Mouse (Mus musculus) inflammation-experienced regulatory T-cells, adult 6 months (primary cell): Measurements from ENCODE around the gene Mpdu1. TPM values are rescaled to one million over a fixed set of nuclear protein-coding genes. Genes with fewer than 3 reads are reported as not detected.
"Not testable (repeated sequence)": the region's sequence is repeated elsewhere in the genome, so short reads cannot be mapped to it uniquely, and the experiment has no call there.

Experiments
- ATAC-seq: one replicate; pipeline ENCODE4 v1.8.0; 2017
- polyA plus RNA-seq, 3 experiments: library from polyadenylated mRNA; unstranded; fragments of 100-300 nt; shearing (Covaris generic); gene quantifications; one replicate each; pipeline ENCODE4 v1.2.1; 2017

Mpdu1 gene
- 10 to 100 TPM; 30.3 to 55.1 (median 52.5) TPM for polyA plus RNA-seq

- ATAC-seq, result peak; percentile 88
Measured at GRCm38 (mm10) chr11:69662213-69662966, at the start of gene Mpdu1. Gene Mpdu1 (minus strand): TSS chr11:69662642.

GRCm38 (mm10) chr11:69711082-69711481 lies 48.6 kb upstream of the Mpdu1 start:
- no peak for ATAC-seq

DNA sequence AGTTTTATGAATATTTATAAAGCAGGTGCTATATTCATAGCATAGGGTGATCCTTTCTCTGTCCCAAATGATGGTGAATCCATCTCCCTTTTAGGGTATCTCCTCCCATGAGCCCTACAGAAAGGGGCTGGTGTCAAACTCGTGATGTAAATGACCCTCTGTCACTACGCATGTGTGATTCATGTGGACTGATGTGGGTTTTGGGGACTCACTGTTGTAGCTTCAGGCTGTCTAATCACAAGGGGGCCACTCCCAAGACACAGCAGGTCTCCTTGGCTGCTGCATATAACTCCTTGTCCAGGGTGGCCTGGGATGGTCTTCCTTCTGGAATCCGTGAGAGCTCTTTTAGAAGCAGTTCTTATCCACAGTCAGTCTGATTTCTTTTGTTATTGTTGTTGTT lies 48.0 kb upstream of the Mpdu1 start:
- ATAC-seq, result no peak

- no peak for ATAC-seq
Measured at GRCm38 (mm10) chr11:69709554-69710446, 47.4 kb upstream of the Mpdu1 start.

DNA sequence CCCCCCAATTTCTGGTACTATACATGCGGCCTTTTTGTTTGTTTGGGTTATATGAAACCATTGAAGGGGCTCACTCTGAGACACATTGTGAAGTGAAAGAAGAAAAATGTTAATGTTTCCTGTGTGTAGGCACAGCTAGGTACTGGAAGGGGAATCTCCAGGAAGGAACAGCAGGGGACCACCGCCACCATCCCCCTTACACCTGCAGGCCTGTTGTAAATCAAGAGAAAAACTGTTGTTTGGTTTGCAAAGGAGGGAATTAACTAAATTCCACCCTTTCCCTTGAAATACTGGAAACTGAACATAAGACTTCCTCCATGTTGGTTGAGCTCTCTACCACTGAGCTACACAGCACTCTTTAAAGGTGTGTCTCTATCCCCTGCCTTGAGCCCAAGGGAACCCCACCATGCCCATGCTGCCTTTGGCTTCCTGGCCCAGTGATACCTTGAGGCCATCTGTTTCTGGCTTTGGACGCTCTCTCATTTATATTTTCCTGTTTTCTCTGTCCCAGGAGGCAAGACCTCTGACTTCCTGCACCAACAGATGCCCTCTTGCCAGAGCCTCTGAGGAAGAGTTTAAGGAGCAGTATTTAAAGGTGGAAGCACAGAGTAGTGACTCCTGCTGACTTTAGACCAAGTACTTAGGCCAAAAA lies 46.3 kb upstream of the Mpdu1 start:
- no peak for ATAC-seq

DNA sequence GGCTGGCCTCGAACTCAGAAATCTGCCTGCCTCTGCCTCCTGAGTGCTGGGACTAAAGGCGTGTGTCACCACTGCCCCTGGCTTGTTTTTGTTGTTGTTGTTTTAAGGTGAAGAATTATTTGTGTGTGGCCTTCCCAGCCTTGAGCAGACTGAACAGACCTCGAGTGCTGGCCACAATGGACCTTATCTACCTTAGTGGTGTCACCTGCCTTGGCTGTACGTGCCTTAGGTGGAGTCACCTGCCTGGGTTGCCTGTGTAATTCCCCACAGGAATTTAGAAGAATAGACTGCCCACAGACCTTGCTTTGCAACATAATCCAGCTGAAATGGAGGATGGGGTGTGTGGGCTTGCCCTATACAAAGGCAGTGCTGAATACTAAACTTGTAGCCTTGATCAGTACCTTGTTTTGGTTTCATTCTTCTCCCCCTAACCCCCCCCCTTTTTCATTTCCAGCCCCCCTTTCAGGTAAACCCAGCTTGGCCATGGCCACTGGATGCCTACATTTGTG lies 45.5 kb upstream of the Mpdu1 start:
- no peak for ATAC-seq

GRCm38 (mm10) chr11:69707480-69707847 lies 45.0 kb upstream of the Mpdu1 start:
- ATAC-seq, result no peak

- ATAC-seq, result no peak
Measured at GRCm38 (mm10) chr11:69706775-69707479, 44.5 kb upstream of the Mpdu1 start.

DNA sequence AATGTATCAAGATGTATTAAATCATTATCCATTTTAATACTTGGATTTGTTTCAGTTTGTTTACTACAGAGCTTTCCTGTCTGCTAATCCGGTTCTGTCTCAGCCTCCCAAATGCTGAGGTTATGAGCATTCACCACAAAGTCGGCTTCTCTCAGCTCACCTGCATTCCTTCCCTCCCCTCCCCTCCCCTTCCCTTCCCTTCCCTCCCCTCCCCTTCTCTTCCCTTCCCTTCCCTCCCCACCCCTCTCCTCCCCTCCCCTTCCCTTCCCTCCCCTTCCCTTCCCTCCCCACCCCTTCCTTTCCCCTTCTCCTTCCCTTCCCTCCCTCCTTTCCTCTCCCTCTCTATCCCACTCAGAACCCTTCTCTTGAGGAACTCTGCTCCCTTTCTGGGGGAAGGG lies 42.2 kb upstream of the Mpdu1 start:
- no peak for ATAC-seq

DNA sequence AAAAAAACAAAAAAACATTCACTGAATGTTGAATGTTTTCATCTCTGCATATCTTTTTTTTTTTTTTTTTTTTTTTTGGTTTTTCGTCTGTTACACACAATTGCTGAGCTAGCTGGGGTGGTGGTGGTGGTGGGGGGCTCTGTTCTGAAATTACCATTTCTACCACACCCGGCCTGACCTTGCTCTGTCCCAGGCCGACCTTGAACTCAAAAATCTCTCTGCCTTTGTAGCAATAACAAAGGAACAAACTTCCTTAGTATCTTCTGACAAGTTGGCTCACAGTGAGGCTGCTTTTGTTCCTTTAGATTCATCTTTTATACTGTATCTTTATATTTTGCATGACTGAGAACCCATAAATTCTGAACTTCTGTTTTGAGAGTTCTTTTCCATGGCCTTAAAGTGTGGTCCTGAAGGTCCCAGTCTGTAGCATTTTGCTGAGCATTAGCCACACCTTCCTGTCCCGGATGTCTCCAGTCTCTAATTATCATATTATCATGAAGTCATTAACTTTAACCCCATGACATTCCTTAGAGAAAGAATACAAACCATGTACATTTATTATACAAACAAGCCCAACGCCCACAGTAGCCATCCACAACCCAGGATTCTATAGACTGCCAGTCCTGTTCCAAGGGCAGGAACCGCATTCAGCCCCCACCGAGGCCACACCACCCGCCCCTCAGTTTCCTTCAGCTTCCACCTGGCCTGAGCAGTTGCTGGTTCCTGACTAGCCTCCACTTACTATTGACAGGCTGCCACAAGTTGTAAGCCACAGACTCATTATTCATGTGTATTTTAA lies 41.6 kb upstream of the Mpdu1 start:
- no peak for ATAC-seq

DNA sequence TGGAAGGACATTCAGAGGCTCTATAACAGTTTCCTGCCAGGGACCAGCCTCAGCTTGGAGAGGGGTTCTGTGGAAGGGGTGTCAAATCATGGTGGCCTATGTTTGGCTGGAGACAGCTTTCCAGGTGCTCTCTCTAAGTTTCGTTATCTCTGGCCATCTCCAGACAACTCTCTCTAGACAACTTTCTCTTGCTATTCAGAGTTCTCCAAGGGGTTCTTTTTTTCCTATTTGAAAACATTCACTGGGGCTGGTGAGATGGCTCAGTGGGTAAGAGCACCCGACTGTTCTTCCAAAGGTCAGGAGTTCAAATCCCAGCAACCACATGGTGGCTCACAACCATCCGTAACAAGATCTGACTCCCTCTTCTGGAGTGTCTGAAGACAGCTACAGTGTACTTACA lies 40.9 kb upstream of the Mpdu1 start:
- ATAC-seq, result not testable (repeated sequence)

DNA sequence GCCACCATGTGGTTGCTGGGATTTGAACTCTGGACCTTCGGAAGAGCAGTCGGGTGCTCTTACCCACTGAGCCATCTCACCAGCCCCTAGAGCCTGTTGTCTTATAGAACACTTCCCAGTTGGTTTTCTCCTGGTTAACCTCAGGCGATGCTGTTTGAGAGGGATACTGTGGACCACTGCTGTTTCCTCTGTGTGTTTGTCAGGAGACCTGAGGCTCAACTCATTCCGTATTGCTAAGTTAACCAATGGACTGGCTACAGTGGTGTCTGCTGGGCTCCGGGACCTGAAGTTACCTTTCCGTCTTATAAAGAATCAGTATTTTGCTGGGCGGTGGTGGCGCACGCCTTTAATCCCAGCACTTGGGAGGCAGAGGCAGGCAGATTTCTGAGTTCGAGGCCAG lies 40.4 kb upstream of the Mpdu1 start:
- ATAC-seq, result not testable (repeated sequence)

GRCm38 (mm10) chr11:69699595-69699994 lies 37.2 kb upstream of the Mpdu1 start:
- ATAC-seq, result no peak

DNA sequence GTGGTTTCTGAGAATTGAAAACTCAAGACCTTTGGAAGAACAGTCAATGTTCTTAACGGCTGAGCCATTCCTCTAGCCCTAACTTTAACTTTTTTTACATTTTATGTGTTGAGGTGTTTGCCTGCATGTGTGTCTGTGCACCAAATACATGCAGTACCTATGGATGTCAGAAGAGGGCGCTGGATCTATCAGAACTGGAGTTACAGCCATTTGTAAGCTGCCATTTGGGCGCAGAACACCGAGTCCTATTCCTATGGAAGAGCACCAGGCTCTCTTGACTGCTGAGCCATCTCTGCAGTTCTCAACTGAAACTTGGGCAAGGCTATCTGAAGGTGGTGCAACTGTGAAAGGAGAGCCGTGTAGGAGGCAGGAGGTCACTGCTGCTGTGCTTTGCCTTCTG lies 36.1 kb upstream of the Mpdu1 start:
- no peak for ATAC-seq

DNA sequence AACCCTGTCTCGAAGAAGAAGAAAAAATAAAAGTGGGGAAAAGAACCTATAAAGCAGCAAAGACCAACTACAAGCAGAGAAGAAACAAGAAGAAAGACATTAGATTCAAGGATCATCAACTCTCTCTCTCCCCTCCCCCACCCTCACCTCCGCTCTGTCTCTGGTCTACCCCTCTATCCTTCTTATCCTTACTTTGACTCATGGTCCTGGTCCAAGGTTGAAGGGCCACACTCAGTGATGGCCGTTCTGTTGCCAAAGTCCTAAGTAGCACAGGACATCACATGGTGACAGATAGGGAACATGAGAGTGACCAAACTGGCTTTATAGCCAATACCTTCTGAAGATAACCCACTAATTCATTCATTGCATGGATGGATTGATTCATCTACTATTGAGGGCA lies 35.0 kb upstream of the Mpdu1 start:
- ATAC-seq, result no peak

GRCm38 (mm10) chr11:69695361-69696181 lies 33.1 kb upstream of the Mpdu1 start, which contains the start of the genes Tnfsf12 and Tnfsfm13:
Gene Tnfsf12 (minus strand): TSS chr11:69695849.
Gene Tnfsfm13 (minus strand): TSS chr11:69696098.
- ATAC-seq, result no peak

GRCm38 (mm10) chr11:69695046-69695360 lies 32.6 kb upstream of the Mpdu1 start:
- ATAC-seq, result no peak

DNA sequence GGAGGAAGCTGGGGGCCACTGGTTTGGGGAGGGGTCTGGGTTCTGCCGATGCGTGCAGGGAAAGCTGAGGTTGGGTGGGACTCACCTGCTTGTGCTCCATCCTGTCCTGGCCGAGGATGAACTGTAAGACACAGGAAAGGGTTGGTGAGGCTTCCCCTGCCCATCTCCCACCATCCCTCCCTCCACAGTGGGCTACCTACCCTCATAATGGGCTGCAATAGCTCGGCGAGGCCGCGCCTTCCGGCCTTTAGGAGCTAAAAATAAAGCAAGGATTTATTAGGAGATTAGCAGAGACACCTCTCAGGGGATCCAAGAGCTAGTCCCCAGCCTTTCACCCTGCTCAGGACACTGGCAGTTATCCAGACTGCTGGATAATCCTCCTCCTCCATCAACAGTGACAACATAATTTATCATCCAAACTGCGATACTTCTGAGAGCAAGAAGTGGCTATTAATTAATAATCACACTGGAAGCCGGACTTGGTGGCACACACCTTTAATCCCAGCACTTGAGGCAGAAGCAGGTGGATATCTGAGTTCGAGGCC lies 31.1 kb upstream of the Mpdu1 start:
- no peak for ATAC-seq

- no peak for ATAC-seq
Measured at GRCm38 (mm10) chr11:69692863-69693262, 30.4 kb upstream of the Mpdu1 start.

DNA sequence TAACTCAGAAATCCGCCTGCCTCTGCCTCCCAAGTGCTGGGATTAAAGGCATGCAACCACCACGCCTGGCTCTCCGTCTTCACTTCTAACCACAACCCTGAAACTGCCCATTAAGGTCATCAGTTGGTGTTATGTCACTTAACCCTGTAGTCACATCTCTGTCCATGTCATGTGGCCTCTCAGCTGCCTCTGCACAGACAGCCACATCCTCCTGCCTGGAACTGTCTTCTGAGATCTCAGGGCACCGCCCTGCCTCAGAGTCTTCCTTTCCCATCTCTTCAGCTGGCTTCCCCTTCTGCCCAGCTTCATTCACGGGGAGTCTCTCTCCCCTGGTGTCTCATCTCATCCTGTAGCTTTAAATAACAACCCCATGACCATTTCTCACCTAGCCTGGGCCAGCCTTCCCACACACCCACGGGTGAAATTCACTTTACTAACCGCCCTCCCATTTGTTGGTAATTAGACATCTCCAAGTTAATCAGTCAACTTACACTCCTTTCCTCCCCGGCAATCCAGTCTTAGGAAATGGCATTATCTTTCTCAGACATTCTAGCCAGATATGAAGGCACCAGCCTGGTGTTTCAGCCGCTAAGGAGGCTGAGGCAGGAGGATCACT lies 29.9 kb upstream of the Mpdu1 start:
- ATAC-seq, result no peak
